Mouse (Mus musculus): ENCODE measurements around the gene Med13. TPM values are rescaled to one million over a fixed set of nuclear protein-coding genes. Genes with fewer than 3 reads are reported as not detected.
A peak's percentile ranks its signal among the peaks of the same experiment; 100 is the strongest.

The Med13 gene
- polyA plus RNA-seq, 1 experiment from 2014 or later = 7.5 TPM

GRCm38 (mm10) chr11:86375086-86375485 is 17.7 kb upstream of the Med13 start:
- Histone ChIP-seq H3K9ac (no peak overlapping the region), H3K27me3 (no peaks in the 10 kb centered on the region), H3K4me3 (no peak overlapping the region), H3K4me1 (replicated peaks) (no peaks in the 10 kb centered on the region), H3K36me3 (no peaks in the 10 kb centered on the region), H3K9me3 (no peaks in the 10 kb centered on the region), H3K27ac (replicated peaks) (no peak overlapping the region), H3K4me2 (no peak overlapping the region)
- WGBS = 94% methylated on average over 6 of the region's 6 CpGs
- no peak for ATAC-seq (ENCODE audit: low FRiP score, low read depth)

GRCm38 (mm10) chr11:86371266-86371665 is 13.9 kb upstream of the Med13 start:
- WGBS = 83% methylated on average over 7 of the region's 7 CpGs
- Histone ChIP-seq H3K9ac (no peak overlapping the region), H3K27ac (replicated peaks) (no peak overlapping the region)

GRCm38 (mm10) chr11:86369860-86370259 is 12.5 kb upstream of the Med13 start:
- Histone ChIP-seq H3K4me3 (no peak overlapping the region), H3K9ac (no peak overlapping the region), H3K9me3 (no peaks in the 10 kb centered on the region), H3K27ac (replicated peaks) (no peak overlapping the region), H3K27me3 (no peaks in the 10 kb centered on the region), H3K4me2 (no peak overlapping the region), H3K36me3 (no peaks in the 10 kb centered on the region), H3K4me1 (replicated peaks) (no peaks in the 10 kb centered on the region)
- no peak for ATAC-seq (ENCODE audit: low FRiP score, low read depth)
- 89% methylated on average over 5 of the region's 5 CpGs for WGBS

More at GRCm38 (mm10) chr11:86371266-86371665, 13.9 kb upstream of the Med13 start:
- no peaks in the 10 kb centered on the region for H3K9me3 ChIP-seq
- no peaks in the 10 kb centered on the region for H3K4me1 ChIP-seq (replicated peaks)
- H3K4me3 ChIP-seq = no peak overlapping the region
- no peak for ATAC-seq (ENCODE audit: low FRiP score, low read depth)
- no peaks in the 10 kb centered on the region for H3K36me3 ChIP-seq
- no peak overlapping the region for H3K4me2 ChIP-seq
- H3K27me3 ChIP-seq = no peaks in the 10 kb centered on the region

- Histone ChIP-seq H3K36me3 (no peaks in the 10 kb centered on the region), H3K4me2 (no peak overlapping the region), H3K9me3 (no peaks in the 10 kb centered on the region), H3K4me1 (replicated peaks) (no peaks in the 10 kb centered on the region), H3K9ac (no peak overlapping the region), H3K4me3 (no peak overlapping the region), H3K27me3 (no peaks in the 10 kb centered on the region), H3K27ac (replicated peaks) (no peak overlapping the region)
- WGBS = 83% methylated on average over 5 of the region's 5 CpGs
- no peak for ATAC-seq (ENCODE audit: low FRiP score, low read depth)
Measured at GRCm38 (mm10) chr11:86369003-86369402, 11.6 kb upstream of the Med13 start.

GRCm38 (mm10) chr11:86364709-86365452 is 7.5 kb upstream of the Med13 start:
- Histone ChIP-seq H3K4me3 (no peak overlapping the region), H3K9me3 (no peaks in the 10 kb centered on the region), H3K27ac (replicated peaks) (no peak overlapping the region), H3K27me3 (no peaks in the 10 kb centered on the region), H3K9ac (no peak overlapping the region), H3K4me1 (replicated peaks) (no peaks in the 10 kb centered on the region), H3K36me3 (no peaks in the 10 kb centered on the region), H3K4me2 (no peak overlapping the region)
- WGBS = 88% methylated on average over 5 of the region's 5 CpGs
- no peak for ATAC-seq (ENCODE audit: low FRiP score, low read depth)

GRCm38 (mm10) chr11:86357984-86358528 is 654 bp upstream of the Med13 start:
- ATAC-seq (ENCODE audit: low FRiP score, low read depth) = peak; percentile 95
- H3K27ac ChIP-seq (replicated peaks) = peak overlapping the region; percentile 97

GRCm38 (mm10) chr11:86356007-86356853 is 1.2 kb downstream of the Med13 start:
- H3K27me3 ChIP-seq = no peaks in the 10 kb centered on the region
- H3K9me3 ChIP-seq = no peaks in the 10 kb centered on the region
- no peak for ATAC-seq (ENCODE audit: low FRiP score, low read depth)
- peak overlapping the region; percentile 83 for H3K4me2 ChIP-seq
- H3K36me3 ChIP-seq = no peaks in the 10 kb centered on the region
- H3K27ac ChIP-seq (replicated peaks) = 0 out of 2 replicates have a peak overlapping the region, but pooled peaks have one; percentile 97
- H3K9ac ChIP-seq = peak overlapping the region; percentile 97
- H3K4me1 ChIP-seq (replicated peaks) = peaks cover 45% of the 10 kb centered on the region
- peak overlapping the region; percentile 95 for H3K4me3 ChIP-seq
- WGBS = 10% methylated on average over 13 of the region's 13 CpGs

More at GRCm38 (mm10) chr11:86357984-86358528, 654 bp upstream of the Med13 start:
- H3K9ac ChIP-seq = peak overlapping the region; percentile 97
- H3K9me3 ChIP-seq = no peaks in the 10 kb centered on the region
- H3K4me1 ChIP-seq (replicated peaks) = peaks cover 32% of the 10 kb centered on the region
- peak overlapping the region; percentile 83 for H3K4me2 ChIP-seq
- WGBS = under 1% methylated on average over 45 of the region's 45 CpGs
- H3K27me3 ChIP-seq = no peaks in the 10 kb centered on the region
- no peaks in the 10 kb centered on the region for H3K36me3 ChIP-seq
- peak overlapping the region; percentile 95 for H3K4me3 ChIP-seq

GRCm38 (mm10) chr11:86353586-86353985 is 3.8 kb downstream of the Med13 start:
- 82% methylated on average over 3 of the region's 3 CpGs for WGBS
- Histone ChIP-seq H3K4me3 (no peak overlapping the region), H3K4me1 (replicated peaks) (peaks cover 45% of the 10 kb centered on the region), H3K27me3 (no peaks in the 10 kb centered on the region), H3K27ac (replicated peaks) (no peak overlapping the region), H3K9me3 (no peaks in the 10 kb centered on the region), H3K4me2 (no peak overlapping the region), H3K36me3 (no peaks in the 10 kb centered on the region), H3K9ac (no peak overlapping the region)
- no peak for ATAC-seq (ENCODE audit: low FRiP score, low read depth)

- no peak overlapping the region for H3K27ac ChIP-seq (replicated peaks)
- WGBS = 22% methylated on average over 3 of the region's 3 CpGs
- no peaks in the 10 kb centered on the region for H3K27me3 ChIP-seq
- ATAC-seq (ENCODE audit: low FRiP score, low read depth) = no peak
- H3K9ac ChIP-seq = no peak overlapping the region
- H3K36me3 ChIP-seq = no peaks in the 10 kb centered on the region
- peaks cover 45% of the 10 kb centered on the region for H3K4me1 ChIP-seq (replicated peaks)
- H3K4me2 ChIP-seq = no peak overlapping the region
- no peak overlapping the region for H3K4me3 ChIP-seq
- no peaks in the 10 kb centered on the region for H3K9me3 ChIP-seq
Measured at GRCm38 (mm10) chr11:86351766-86352315, 5.6 kb downstream of the Med13 start.

GRCm38 (mm10) chr11:86350636-86351138 is 6.7 kb downstream of the Med13 start:
- Histone ChIP-seq H3K36me3 (no peaks in the 10 kb centered on the region), H3K27ac (replicated peaks) (no peak overlapping the region), H3K27me3 (no peaks in the 10 kb centered on the region), H3K9ac (no peak overlapping the region), H3K4me2 (no peak overlapping the region), H3K4me1 (replicated peaks) (peaks cover 36% of the 10 kb centered on the region), H3K4me3 (no peak overlapping the region), H3K9me3 (no peaks in the 10 kb centered on the region)
- no peak for ATAC-seq (ENCODE audit: low FRiP score, low read depth)
- 57% methylated on average over 1 of the region's 1 CpGs for WGBS

- H3K27me3 ChIP-seq = no peaks in the 10 kb centered on the region
- no peaks in the 10 kb centered on the region for H3K9me3 ChIP-seq
- H3K27ac ChIP-seq (replicated peaks) = no peak overlapping the region
- H3K4me1 ChIP-seq (replicated peaks) = peaks cover 25% of the 10 kb centered on the region
- WGBS = 60% methylated on average over 2 of the region's 2 CpGs
- H3K4me3 ChIP-seq = no peak overlapping the region
- H3K4me2 ChIP-seq = no peak overlapping the region
- no peak overlapping the region for H3K9ac ChIP-seq
- no peak for ATAC-seq (ENCODE audit: low FRiP score, low read depth)
- H3K36me3 ChIP-seq = peaks cover 4% of the 10 kb centered on the region; the same call in 1 of the 2 replicates
Measured at GRCm38 (mm10) chr11:86349325-86349724, 8.1 kb downstream of the Med13 start.
